Mouse (Mus musculus) mouse embryonic stem cell (cell line): ENCODE results near the gene 9930104L06Rik.
"Not testable (repeated sequence)": the region's sequence is repeated elsewhere in the genome, so short reads cannot be mapped to it uniquely, and the experiment has no call there.

Experiments
- in situ Hi-C, 2 experiments: fragments of 300-500 bp; cut with MboI; formaldehyde crosslinking; loops; 1 replicate in 1 of 2; 3 replicates in 1 of 2; pipeline ENCODE4 v1.14.3; 2019 to 2020; ENCODE audit warnings: low sequenced_read_pairs in 2 of 2, low pct_unique_long_range_greater_than_20kb in 1 of 2, mixed read lengths in 1 of 2; ENCODE audit not compliant: unreplicated experiment in 1 of 2

The 9930104L06Rik gene

DNA sequence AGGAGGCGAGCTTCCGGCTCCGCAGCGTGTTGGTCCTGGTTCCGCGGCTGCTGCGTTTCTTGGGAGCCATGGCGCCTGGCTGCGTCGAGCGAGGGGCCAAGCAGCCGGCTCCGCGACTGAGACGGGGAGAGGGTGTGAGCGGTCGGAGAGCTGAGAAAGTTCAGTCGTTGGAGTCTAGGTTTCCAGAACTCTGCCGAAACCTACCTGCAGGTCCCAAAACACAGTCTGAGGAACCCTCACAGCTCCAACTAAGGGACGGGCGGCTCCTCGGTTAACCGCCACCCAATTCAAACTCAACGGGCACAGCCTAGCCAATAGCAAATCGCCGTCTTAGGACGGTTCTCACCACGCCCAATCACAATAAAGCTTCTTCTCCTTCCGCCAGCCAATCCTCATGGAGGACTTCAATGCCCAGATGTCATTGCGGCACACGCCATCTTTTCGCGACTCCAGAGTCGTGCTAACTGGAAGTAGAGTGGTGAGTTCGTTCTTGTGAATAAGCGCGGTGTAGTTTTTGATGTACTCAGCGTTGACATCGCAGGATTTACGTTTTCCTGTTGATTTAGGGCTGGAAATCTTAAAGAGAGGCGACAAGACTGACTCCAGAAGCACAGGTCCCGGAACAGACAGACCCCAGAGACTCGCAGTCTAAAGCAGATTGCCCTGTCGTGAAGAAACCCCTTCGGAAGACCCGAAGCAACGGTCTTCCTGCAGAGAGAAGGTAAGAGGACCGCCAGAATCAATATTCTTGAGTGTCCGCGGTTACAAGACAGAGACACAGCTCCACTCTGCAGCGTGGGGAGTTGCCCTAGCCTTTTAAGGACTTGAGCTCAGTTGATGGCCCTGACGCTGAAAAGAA, at the start of gene 9930104L06Rik:
Gene 9930104L06Rik (plus strand): TSS at position 436 of the 859 bp plus-strand sequence.
- in situ Hi-C loops: no loop called here

DNA sequence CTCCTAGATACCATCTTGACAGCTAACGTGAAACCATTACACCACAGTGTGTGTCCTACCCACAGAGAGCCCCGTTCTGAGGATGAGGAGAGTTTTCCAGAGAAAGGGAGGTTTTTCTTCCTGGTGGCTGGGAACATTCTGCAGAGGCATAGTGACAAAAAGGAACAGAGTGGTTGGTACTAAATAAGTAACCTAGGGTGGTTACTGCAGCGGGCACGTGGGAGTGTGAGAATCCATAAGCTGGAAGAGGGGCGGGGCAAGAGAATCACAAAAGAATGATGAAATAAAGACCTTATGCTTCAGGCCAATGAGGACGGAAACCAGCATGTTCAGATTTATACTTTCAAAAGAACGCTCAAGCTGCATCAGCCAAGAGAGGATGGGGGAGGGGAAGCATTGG, 48.1 kb upstream of the 9930104L06Rik start:
- in situ Hi-C loops: no loop called here

- in situ Hi-C loops: no loop called here
These were observed 46.9 kb upstream of the 9930104L06Rik start for GRCm38 (mm10) chr4:124889935-124890334.

DNA sequence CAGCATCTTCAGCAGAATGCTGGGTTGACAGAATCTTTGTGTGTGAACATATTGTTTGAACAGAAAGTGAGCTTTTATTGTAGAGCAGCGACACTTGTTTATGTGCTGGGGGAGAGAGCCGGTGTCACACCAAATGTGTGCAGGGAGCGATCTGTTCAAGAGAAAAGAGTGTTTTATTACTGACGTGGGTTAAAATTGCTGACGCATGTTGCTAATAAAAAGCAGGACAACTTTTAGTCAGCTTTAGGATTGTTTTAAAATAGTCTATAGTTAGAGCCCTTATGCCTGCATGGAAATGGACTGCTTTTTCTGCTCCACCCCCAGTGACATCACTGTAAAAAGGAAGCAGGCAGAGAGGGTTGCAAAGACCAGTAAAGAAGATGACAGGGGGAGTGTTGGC, 46.0 kb upstream of the 9930104L06Rik start:
- in situ Hi-C loops: no loop called here

GRCm38 (mm10) chr4:124893769-124894168, 43.1 kb upstream of the 9930104L06Rik start:
- in situ Hi-C loops: no loop called here

DNA sequence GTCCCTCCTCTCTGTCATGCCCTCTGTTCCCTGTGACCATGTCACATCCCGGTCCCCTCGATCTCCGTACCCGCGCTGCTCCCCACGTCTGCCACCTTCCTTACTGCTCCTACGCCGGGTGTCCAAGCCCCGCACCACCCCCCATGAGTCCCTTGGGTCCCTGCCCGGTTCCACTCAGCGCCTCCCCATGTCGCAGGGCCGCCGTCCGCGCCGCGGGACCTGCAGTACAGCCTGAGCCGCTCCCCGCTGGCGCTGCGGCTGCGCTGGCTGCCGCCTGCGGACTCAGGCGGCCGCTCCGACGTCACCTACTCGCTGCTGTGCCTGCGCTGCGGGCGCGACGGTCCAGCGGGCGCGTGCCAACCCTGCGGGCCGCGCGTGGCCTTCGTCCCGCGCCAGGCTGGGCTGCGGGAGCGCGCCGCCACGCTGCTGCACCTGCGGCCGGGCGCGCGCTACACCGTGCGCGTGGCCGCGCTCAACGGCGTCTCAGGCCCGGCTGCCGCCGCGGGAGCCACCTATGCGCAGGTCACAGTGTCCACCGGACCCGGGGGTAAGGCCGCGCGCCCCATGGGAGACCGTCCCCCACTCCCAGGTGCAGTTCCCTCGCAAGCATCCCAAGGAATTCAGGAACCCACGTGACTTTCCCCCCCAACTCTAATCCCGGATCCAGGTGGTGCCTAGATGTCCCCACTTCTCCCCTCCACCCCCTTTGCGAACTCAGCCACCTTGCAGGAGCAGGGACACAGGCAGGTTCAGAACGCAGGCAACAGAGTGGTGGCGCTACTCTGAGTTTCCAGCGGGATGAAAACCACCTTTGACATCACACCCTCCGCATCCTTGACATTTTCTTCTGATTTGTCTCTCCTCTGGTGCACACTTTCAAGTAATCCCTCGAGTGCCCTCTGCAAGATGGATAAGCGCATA, 42.1 kb upstream of the 9930104L06Rik start:
- in situ Hi-C loops: no loop called here

DNA sequence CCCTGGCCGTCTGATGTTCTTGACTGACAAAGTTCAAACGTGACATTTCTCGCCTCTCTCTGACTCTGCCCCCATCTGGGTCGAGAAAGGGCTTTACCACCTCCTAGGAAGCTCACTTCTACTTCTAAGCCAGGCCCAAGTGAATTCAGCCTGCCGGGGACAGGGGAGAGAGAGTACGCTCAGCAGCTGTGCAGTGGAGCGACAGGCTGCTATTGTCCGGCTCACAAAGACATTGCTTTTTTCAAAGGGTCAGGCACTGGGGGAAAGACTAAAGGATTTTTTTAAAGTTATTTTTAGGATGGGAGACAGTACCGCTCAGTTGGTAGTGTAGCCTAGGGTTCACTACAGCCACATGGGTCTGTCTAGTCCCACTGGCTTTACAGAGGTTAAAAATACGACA, 38.4 kb upstream of the 9930104L06Rik start:
- in situ Hi-C loops: no loop called here

- in situ Hi-C loops: no loop called here
These were observed 36.9 kb upstream of the 9930104L06Rik start for GRCm38 (mm10) chr4:124899906-124900305.

- in situ Hi-C loops: no loop called here
These were observed 31.4 kb upstream of the 9930104L06Rik start for GRCm38 (mm10) chr4:124905417-124905816.

DNA sequence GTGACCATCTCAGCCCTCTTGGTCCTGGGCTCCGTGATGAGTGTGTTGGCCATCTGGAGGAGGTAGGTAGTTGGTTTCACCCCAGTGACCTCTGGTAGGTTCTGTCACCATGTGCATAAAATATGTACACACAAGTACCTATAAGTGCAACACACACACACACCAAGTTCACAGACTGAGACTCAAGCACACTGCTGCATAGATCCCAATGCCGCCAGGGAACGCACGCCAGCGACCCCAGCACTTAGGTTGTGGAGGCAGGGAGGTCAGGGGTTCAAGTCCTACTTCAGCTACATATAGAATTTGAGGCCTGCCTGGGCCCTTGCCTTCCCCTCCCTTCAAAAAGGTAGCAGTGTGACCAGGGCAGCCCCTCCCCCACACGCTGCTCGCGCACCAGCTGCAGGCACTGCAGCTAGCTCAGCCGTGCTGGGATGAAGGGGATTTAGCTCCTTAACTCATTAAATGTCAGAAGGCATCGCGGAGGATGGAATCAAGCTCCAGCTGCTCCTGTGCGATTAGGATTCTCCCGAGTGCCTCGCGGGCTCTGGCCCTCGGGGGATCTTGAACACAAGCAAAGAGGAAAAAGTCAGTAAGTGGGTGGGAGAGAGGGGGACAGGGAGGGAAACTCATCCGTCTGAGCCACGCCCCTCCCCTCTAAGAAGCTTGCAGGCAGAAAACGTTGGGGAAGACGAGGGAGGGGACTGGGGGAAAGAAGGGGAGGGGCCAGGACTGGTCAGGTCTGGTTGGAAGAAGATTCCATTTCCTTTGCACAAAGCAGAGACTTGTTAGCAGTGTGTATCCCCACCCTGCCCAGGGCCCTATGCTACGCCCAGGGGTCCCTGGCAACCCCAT, 30.7 kb upstream of the 9930104L06Rik start:
- in situ Hi-C loops: no loop called here

- in situ Hi-C loops: no loop called here
These were observed 8.7 kb upstream of the 9930104L06Rik start for GRCm38 (mm10) chr4:124928102-124928501.

GRCm38 (mm10) chr4:124939211-124939610, 2.4 kb downstream of the 9930104L06Rik start, which contains the start of gene Cdca8:
Gene Cdca8, minus strand, starts transcription at chr4:124939311.
- in situ Hi-C loops: not testable (repeated sequence)

GRCm38 (mm10) chr4:124943022-124943421, 6.2 kb downstream of the 9930104L06Rik start:
- in situ Hi-C loops: loop anchor here (5.0 to 10.0 kb wide), 2 partner anchors 112 to 114 kb away; no protein-coding TSS in a partner anchor

DNA sequence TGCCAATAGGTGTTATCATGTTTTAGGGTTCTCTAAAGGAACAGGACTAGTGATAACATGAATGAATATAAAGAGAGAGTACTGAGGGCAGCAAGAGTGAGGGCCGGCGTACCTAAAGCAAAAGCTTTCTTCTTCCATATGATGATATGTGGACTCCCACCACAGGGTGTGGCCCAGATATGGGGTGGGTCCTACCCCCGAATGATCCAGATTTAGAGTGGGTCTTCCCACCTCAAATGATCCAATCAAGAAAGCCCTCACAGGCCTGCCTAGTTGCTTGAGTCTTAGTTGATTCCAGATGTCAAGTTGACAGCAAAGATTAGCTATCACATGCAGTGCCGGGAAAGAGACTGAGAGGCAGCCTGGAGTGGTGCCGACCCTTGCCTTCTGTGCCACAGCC, 6.9 kb downstream of the 9930104L06Rik start:
- in situ Hi-C loops: loop anchor here (5.0 to 10.0 kb wide), 2 partner anchors 111 to 114 kb away; no protein-coding TSS in a partner anchor

GRCm38 (mm10) chr4:124944961-124945360, 8.1 kb downstream of the 9930104L06Rik start:
- in situ Hi-C loops: loop anchor here (5.0 to 10.0 kb wide), 2 partner anchors 110 to 112 kb away; no protein-coding TSS in a partner anchor

- in situ Hi-C loops: loop anchor here in 1 of 2 experiments (10.0 kb wide), 1 partner anchor 105 kb away; no protein-coding TSS in a partner anchor
These were observed 12.6 kb downstream of the 9930104L06Rik start for GRCm38 (mm10) chr4:124949488-124949887.

DNA sequence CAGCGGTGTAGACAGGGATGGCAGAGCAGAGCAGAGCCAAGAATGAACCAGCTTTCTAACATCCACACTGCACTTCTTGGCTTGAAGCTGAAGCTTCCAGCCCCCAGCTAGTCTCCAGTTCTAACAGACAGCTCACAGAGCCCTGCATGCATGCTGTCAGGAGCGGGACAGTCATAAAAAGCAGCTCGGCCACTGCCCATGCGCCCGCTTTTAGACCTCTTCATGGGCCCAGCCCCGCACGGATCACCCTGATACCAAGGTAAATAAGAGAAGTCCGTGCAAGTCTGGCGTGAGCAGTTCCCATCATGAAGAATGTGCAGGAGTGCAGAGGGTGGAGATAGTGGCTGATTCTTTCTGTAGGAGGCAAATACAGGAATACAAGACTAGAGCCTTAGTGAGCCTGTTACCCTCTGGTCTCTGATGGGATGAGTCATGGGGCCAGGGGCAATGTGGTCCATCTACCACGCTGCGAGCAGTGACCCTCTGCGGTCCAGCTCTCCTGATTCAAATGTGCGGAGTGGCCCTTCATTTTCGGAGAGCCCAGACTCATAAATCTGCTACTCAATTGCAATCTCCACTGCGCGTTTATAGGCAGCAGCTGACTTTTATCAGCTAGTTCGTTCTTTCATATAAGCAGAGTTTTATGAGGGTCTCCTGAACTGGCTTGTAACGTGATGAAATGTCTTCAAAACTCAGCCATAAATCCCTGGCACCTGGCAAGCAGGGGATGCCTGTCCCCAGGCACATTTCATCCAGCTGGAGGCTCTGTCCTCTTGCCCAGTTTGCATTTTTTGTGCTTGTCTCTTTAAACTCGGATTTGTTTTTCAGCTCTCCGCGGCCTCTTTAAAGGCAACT, 13.6 kb downstream of the 9930104L06Rik start:
- in situ Hi-C loops: no loop called here
